Mouse (Mus musculus) lung, embryonic 14.5 days (tissue): Measurements from ENCODE around the gene Snx8. TPM values are rescaled to one million over a fixed set of nuclear protein-coding genes. Genes with fewer than 3 reads are reported as not detected.

Experiments
- ATAC-seq: fragments of 200-750 bp; cut with Nextera tagmentation; 2 replicates; pipeline ENCODE4 v1.8.0; 2017; ENCODE audit warnings: mild to moderate bottlenecking, moderate TSS enrichment, moderate library complexity; ENCODE audit not compliant: insufficient read depth
- DNase-seq: peaks from one replicate; pipeline ENCODE4 v3.0.0-alpha.2; 2015
- H3K27ac ChIP-seq: fragments of 300-500 bp; sonication (generic); 2 replicates; pipeline ENCODE4 v1.5.1; 2014; ENCODE audit warnings: low read depth, mild to moderate bottlenecking, moderate library complexity
- H3K27me3 ChIP-seq: fragments of 300-500 bp; sonication (generic); 2 replicates; pipeline ENCODE4 v1.6.1; 2014; ENCODE audit warnings: low read length, control low read depth; ENCODE audit not compliant: insufficient read depth
- H3K36me3 ChIP-seq: fragments of 300-500 bp; sonication (generic); 2 replicates; pipeline ENCODE4 v1.6.1; 2014; ENCODE audit warnings: control low read depth; ENCODE audit not compliant: insufficient read depth
- H3K4me1 ChIP-seq: fragments of 300-500 bp; sonication (generic); 2 replicates; pipeline ENCODE4 v1.6.1; 2014; ENCODE audit warnings: antibody characterized with exemption, control low read depth; ENCODE audit not compliant: insufficient read depth
- H3K4me2 ChIP-seq: fragments of 300-500 bp; sonication (generic); 2 replicates; pipeline ENCODE4 v1.6.1; 2014; ENCODE audit warnings: mild to moderate bottlenecking
- H3K4me3 ChIP-seq: fragments of 300-500 bp; sonication (generic); 2 replicates; pipeline ENCODE4 v1.5.1; 2014; ENCODE audit warnings: low read depth, low read length
- H3K9ac ChIP-seq: fragments of 300-500 bp; sonication (generic); 2 replicates; pipeline ENCODE4 v1.6.1; 2014
- H3K9me3 ChIP-seq: fragments of 300-500 bp; sonication (generic); 2 replicates; pipeline ENCODE4 v1.6.1; 2016; ENCODE audit warnings: low read depth, low read length, control low read depth
- CTCF ChIP-seq: IDR thresholded peaks from 2 replicates; pipeline ENCODE4 v1.5.1; 2016; ENCODE audit warnings: antibody characterized with exemption, low read depth
- WGBS: fragments of 180-500 bp; shearing (Covaris S2); extraction: QIAGEN DNeasy Blood & Tissue Kit; methylation state at CpG from one replicate; pipeline ENCODE4 v1.1.7; 2014; 5-methylcytosine and 5-hydroxymethylcytosine counted together
- polyA plus RNA-seq: library from polyadenylated mRNA; unstranded; fragments of >200 nt; fragmentation: Nextera tagmentation; extraction: Ambion mirVana; gene quantifications from 2 replicates; pipeline ENCODE4 v1.2.1, GENCODE M21; 2014

Gene Snx8
- polyA plus RNA-seq, 1 experiment from 2014 or later, result 9.5 TPM

GRCm38 (mm10) chr5:140392701-140393100 is 3.6 kb upstream of the Snx8 start:
- no peak overlapping the region for H3K27ac ChIP-seq
- no peaks in the 10 kb centered on the region for H3K27me3 ChIP-seq
- no peak for DNase-seq
- H3K4me3 ChIP-seq, result no peak overlapping the region
- no peaks in the 10 kb centered on the region for H3K36me3 ChIP-seq
- H3K4me2 ChIP-seq, result no peak overlapping the region
- no peak for TF ChIP-seq CTCF
- 74% methylated on average over 3 of the region's 3 CpGs for WGBS
- H3K9ac ChIP-seq, result no peak overlapping the region
- H3K4me1 ChIP-seq, result 0 out of 2 replicates have a peak, but pooled peaks cover 3% of the 10 kb centered on the region
- ATAC-seq, result no peak
- no peaks in the 10 kb centered on the region for H3K9me3 ChIP-seq

- Histone ChIP-seq H3K9me3 (no peaks in the 10 kb centered on the region), H3K9ac (no peak overlapping the region), H3K27ac (no peak overlapping the region), H3K4me2 (no peak overlapping the region), H3K27me3 (no peaks in the 10 kb centered on the region), H3K4me1 (0 out of 2 replicates have a peak, but pooled peaks cover 3% of the 10 kb centered on the region), H3K36me3 (no peaks in the 10 kb centered on the region), H3K4me3 (no peak overlapping the region)
- ATAC-seq, result no peak
- no peak for TF ChIP-seq CTCF
- 82% methylated on average over 5 of the region's 5 CpGs for WGBS
- no peak for DNase-seq
These were observed 2.9 kb upstream of the Snx8 start for GRCm38 (mm10) chr5:140391981-140392380.

- Histone ChIP-seq H3K4me2 (no peak overlapping the region), H3K9me3 (no peaks in the 10 kb centered on the region), H3K9ac (no peak overlapping the region), H3K36me3 (no peaks in the 10 kb centered on the region), H3K27ac (no peak overlapping the region), H3K4me1 (0 out of 2 replicates have a peak, but pooled peaks cover 3% of the 10 kb centered on the region), H3K27me3 (no peaks in the 10 kb centered on the region), H3K4me3 (no peak overlapping the region)
- ATAC-seq (no peak), DNase-seq (no peak)
- 66% methylated on average over 1 of the region's 1 CpGs for WGBS
- TF ChIP-seq CTCF, result no peak
These were observed 2.4 kb upstream of the Snx8 start for GRCm38 (mm10) chr5:140391435-140391834.

GRCm38 (mm10) chr5:140389647-140390046 is 585 bp upstream of the Snx8 start:
- H3K9ac ChIP-seq, result peak overlapping the region; percentile 34
- WGBS, result 61% methylated on average over 3 of the region's 3 CpGs
- ATAC-seq, result peak; percentile 53

GRCm38 (mm10) chr5:140387816-140388510 is 1.1 kb downstream of the Snx8 start:
- H3K4me3 ChIP-seq, result peak overlapping the region; percentile 72
- peaks cover 3% of the 10 kb centered on the region; the same call in 1 of the 2 replicates for H3K4me1 ChIP-seq
- H3K4me2 ChIP-seq, result peak overlapping the region; percentile 75
- no peaks in the 10 kb centered on the region for H3K9me3 ChIP-seq
- no peaks in the 10 kb centered on the region for H3K36me3 ChIP-seq
- peak overlapping the region; percentile 57 for H3K9ac ChIP-seq
- no peak overlapping the region for H3K27ac ChIP-seq
- no peak for TF ChIP-seq CTCF
- no peak for ATAC-seq
- no peaks in the 10 kb centered on the region for H3K27me3 ChIP-seq
- 66% methylated on average over 12 of the region's 12 CpGs for WGBS
- DNase-seq, result no peak

More at GRCm38 (mm10) chr5:140389647-140390046, 585 bp upstream of the Snx8 start:
- Histone ChIP-seq H3K27ac (no peak overlapping the region), H3K4me3 (peak overlapping the region; percentile 72), H3K27me3 (no peaks in the 10 kb centered on the region), H3K4me1 (0 out of 2 replicates have a peak, but pooled peaks cover 3% of the 10 kb centered on the region), H3K4me2 (peak overlapping the region; percentile 75), H3K9me3 (no peaks in the 10 kb centered on the region), H3K36me3 (no peaks in the 10 kb centered on the region)
- DNase-seq, result no peak
- no peak for TF ChIP-seq CTCF

GRCm38 (mm10) chr5:140387236-140387635 is 1.8 kb downstream of the Snx8 start:
- H3K27ac ChIP-seq, result no peak overlapping the region
- ATAC-seq (no peak), DNase-seq (no peak)
- H3K36me3 ChIP-seq, result no peaks in the 10 kb centered on the region
- TF ChIP-seq CTCF, result no peak
- WGBS, result 77% methylated on average over 7 of the region's 7 CpGs
- H3K9ac ChIP-seq, result no peak overlapping the region
- H3K4me2 ChIP-seq, result no peak overlapping the region
- no peaks in the 10 kb centered on the region for H3K27me3 ChIP-seq
- H3K9me3 ChIP-seq, result no peaks in the 10 kb centered on the region
- no peak overlapping the region for H3K4me3 ChIP-seq
- H3K4me1 ChIP-seq, result peaks cover 3% of the 10 kb centered on the region; the same call in 1 of the 2 replicates

- H3K27ac ChIP-seq, result peak overlapping the region; percentile 71; the same call in 1 of the 2 replicates
- no peak overlapping the region for H3K4me3 ChIP-seq
- H3K9ac ChIP-seq, result no peak overlapping the region
- no peaks in the 10 kb centered on the region for H3K9me3 ChIP-seq
- ATAC-seq (no peak), DNase-seq (no peak)
- no peak for TF ChIP-seq CTCF
- H3K4me2 ChIP-seq, result no peak overlapping the region
- H3K4me1 ChIP-seq, result peaks cover 2% of the 10 kb centered on the region; the same call in 1 of the 2 replicates
- H3K36me3 ChIP-seq, result no peaks in the 10 kb centered on the region
- WGBS, result 90% methylated on average over 1 of the region's 1 CpGs
- H3K27me3 ChIP-seq, result no peaks in the 10 kb centered on the region
These were observed 4.6 kb downstream of the Snx8 start for GRCm38 (mm10) chr5:140384462-140384861.
